17 mouse cellular contexts compared by ENCODE assay signal in genomic region chr1:89700166-89700565, GRCm38 (mm10).
"Had no signal": no experiment of that assay in that cellular context is flagged by ENCODE, and none has a peak within 500 bp of the region (broad histone marks: within the 10 kb centered on the region; RNA-seq: fewer than 3 reads in every experiment).

No protein-coding gene starts in this region.

- ATAC-seq: liver, postnatal 0 days; lung, postnatal 0 days; midbrain, embryonic 13.5 days; midbrain, embryonic 15.5 days had no signal

- H3K4me3 ChIP-seq: liver, embryonic 15.5 days; lung, embryonic 15.5 days; megakaryocyte, embryonic 14.5 days; midbrain, embryonic 13.5 days; midbrain, embryonic 15.5 days; stomach, embryonic 15.5 days had no signal

- H3K9ac ChIP-seq: liver, embryonic 15.5 days; liver, postnatal 0 days; lung, embryonic 15.5 days; midbrain, embryonic 13.5 days; midbrain, embryonic 15.5 days; stomach, embryonic 15.5 days had no signal

- H3K36me3 ChIP-seq: liver, embryonic 15.5 days; lung, embryonic 15.5 days; midbrain, embryonic 15.5 days; stomach, embryonic 15.5 days had no signal

- H3K4me2 ChIP-seq: liver, embryonic 15.5 days; lung, embryonic 15.5 days; midbrain, embryonic 11.5 days; midbrain, embryonic 13.5 days; midbrain, embryonic 15.5 days; stomach, embryonic 15.5 days had no signal

- DNase-seq: liver, postnatal 0 days; lung, adult 2 months; lung, postnatal 14 days; lung, postnatal 36 days; right cerebral cortex, postnatal 14 days; thymus, adult 2 months; thymus, postnatal 25 days; thymus, postnatal 4 days had no signal

- H3K9me3 ChIP-seq: liver, embryonic 15.5 days; lung, embryonic 15.5 days; megakaryocyte, embryonic 14.5 days; midbrain, embryonic 13.5 days; midbrain, embryonic 15.5 days; stomach, embryonic 15.5 days had no signal

- H3K27me3 ChIP-seq: liver, embryonic 15.5 days; lung, embryonic 15.5 days; midbrain, embryonic 15.5 days; stomach, embryonic 15.5 days had no signal

- H3K4me1 ChIP-seq: liver, embryonic 15.5 days; lung, embryonic 15.5 days; megakaryocyte, embryonic 14.5 days; stomach, embryonic 15.5 days had no signal

- H3K27ac ChIP-seq: liver, embryonic 15.5 days; lung, embryonic 15.5 days; macrophage; midbrain, embryonic 13.5 days; midbrain, embryonic 15.5 days had no signal
